Mouse (Mus musculus): ENCODE results near the gene Actr1b. TPM values are rescaled to one million over a fixed set of nuclear protein-coding genes. Genes with fewer than 3 reads are reported as not detected.

The Actr1b gene
- total RNA-seq (2021), result 100 to 1,000 TPM; 106 TPM
- long read RNA-seq, experiment 1, transcript Actr1b-201 (11 exons, 3,248 nt), result major isoform, 110 of 185 reads
- long read RNA-seq, experiment 1, partial matches to known transcripts, result 63 of 185 reads
- long read RNA-seq, experiment 1, other reads (novel, unspliced or antisense), result 12 of 185 reads
- long read RNA-seq, experiment 2, transcript Actr1b-201 (11 exons, 3,248 nt), result major isoform, 111 of 175 reads
- long read RNA-seq, experiment 2, partial matches to known transcripts, result 59 of 175 reads
- long read RNA-seq, experiment 2, other reads (novel, unspliced or antisense), result 5 of 175 reads

DNA sequence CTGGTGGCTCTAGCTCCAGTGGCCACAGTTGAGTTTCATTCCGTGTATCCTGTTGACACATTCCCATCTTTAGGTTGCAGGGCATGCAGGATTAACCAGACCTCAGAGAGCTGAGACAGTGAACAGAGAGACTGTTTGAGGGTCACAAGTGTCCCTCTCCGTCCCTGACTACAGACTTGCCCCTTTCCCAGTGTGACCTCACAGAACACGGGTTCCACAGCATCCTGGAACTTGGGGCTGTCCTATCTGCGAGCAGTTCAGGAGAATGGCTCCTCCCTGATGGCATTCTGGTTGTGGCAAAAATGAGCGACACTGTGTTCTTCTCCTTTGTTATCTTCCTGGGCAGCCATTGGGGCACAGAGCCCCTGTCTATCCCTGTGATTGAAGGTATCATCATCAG, at the start of gene Actr1b:
Actr1b (minus strand) TSS at position 112 of the 400 bp plus-strand sequence.
- no peak for DNase-seq
- intact Hi-C loops (cut with DNase I), result no loop called here

DNA sequence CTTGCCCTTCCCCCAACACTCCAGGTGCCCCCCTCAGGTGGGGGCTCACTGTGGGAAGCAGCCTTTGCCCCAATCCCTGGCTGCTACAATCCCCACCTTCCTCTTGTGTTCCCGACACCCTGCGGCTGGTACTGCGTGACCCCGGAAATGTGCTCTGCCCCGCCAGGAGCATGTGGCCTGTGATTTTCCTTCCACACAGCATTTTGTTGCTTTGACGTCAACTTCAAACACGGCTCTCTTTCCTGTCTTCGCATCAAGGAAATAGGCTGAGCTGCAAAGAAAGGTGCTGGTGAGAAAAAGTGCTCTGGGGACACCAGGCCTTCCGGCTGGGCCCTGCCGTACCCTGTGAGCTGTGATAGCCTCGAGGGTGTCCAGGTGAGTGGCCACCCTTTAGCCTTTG, 47.3 kb upstream of the Actr1b start, which contains the start of gene Zap70:
Zap70 (plus strand) TSS at position 231 of the 400 bp plus-strand sequence.
- intact Hi-C loops (cut with DNase I), result no loop called here
- DNase-seq, result no peak

DNA sequence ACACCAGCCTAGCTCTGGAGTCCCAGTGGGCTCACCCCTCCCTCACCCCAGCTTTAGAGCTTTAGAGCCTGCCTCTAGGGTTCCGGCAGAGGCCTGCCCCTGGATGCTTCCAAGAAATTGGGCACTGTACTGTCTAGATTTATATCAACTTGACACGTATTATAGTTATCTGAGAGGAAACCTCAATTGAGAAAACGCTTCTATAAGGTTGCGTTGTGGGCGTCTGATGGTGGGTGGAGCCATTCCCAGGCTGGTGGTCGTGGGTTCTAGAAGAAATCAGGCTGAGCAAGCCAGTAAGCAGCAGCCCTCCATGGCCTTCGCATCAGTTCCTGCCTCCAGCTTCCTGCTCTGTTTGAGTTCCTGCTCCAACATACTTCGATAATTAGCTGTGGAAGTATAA, 46.8 kb upstream of the Actr1b start:
- intact Hi-C loops (cut with DNase I), result no loop called here
- DNase-seq, result no peak

GRCm38 (mm10) chr1:36760401-36760800, 46.2 kb upstream of the Actr1b start:
- intact Hi-C loops (cut with DNase I), result no loop called here

DNA sequence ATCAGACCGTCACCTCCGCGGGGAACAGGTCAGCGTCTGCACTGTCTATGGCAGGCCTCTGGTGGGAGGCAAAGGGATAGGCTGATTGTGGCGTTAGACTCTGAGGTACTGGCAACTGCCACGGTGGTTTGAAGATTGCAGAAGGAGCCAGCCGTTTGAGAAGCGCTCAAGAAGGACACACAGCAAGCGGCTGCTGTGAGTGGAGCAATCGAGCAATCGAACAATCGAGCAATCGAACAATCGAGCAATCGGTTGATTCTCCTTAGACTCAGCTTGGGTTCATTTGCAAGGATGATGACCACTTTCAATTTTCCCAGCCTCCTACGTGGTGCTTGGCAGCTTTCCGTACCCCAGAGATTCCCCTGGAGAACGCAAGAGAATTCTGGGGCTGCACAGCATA, 44.9 kb upstream of the Actr1b start:
- DNase-seq, result no peak
- intact Hi-C loops (cut with DNase I), result no loop called here

More at GRCm38 (mm10) chr1:36760401-36760800, 46.2 kb upstream of the Actr1b start:
- no peak for DNase-seq

DNA sequence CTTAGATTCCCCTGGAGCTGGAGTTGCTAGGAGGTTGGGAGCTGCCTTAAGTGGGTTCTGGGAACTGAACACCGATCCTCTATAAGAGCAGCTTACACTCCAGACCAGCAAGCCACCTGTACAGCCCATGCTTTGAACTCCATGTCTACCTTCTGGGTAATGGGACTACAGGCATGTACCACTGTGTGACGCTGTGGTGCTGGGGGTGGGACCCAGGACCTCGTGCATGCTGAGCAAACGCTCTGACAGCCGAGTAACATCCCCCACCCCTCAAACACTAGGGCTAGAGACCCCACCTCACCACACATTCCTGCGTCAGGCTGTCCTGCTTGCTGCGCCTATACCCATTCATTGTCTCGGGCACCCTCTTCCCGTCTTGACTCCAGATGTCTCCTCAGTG, 44.3 kb upstream of the Actr1b start:
- intact Hi-C loops (cut with DNase I), result no loop called here
- no peak for DNase-seq

DNA sequence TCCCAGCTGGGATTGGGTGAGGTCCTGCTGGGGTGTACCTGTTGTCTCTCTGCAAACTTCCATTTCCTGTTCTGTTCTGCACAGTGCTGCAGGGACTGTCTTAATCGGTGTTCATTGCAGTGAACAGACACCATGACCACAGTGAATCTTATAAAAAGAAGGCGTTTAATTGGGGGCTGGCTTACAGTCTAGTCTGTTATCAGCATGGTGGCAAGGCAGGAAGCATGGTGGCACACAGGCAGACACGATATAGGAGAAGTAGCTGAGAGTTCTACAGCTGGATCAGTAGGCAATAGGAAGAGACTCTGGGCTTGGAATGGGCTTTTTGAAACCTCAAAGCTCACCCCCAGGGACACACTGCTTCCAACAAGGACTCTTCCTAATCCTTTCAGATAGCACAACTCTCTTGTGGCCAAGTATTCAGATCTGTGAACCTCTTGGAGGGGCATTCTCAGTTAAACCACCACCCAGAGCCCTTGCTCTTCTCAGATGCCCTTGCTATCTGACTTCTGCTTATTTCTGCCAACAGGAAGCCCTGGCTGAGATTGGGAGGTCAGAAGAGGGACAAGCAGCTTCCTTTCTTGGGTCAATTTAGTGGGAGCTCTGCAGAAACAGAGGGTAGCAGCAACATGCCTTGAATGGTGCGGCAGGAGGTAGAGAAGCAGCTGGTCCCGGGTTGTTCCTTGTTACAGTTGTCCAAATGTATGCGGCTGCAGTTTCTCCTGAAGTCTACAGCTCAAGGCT, 39.9 kb upstream of the Actr1b start:
- intact Hi-C loops (cut with DNase I), result no loop called here
- no peak for DNase-seq

DNA sequence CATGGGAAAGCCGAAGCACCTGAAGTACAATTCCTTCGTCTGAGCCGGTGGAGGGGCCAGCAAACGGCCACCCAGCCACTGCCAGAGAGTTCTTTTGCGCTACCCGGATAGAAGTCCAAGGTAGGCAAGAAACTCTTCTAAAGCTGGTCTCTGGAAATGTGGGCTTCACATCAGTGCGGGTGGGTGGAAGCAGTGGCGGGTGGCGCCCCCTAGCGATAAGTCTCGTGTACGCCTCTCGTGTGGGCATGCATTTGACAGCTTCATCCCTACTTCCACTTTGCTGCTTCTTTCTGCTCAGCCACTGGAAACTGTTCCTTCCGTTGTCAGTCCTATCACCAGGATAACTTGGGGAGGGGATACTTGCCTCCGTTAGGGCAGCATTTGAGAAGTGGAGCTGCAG, 32.2 kb upstream of the Actr1b start:
- peak in 1 of 2 experiments; percentile 35 for DNase-seq
- intact Hi-C loops (cut with DNase I), result no loop called here

GRCm38 (mm10) chr1:36745661-36746060, 31.4 kb upstream of the Actr1b start:
- intact Hi-C loops (cut with DNase I), result no loop called here
- no peak for DNase-seq

DNA sequence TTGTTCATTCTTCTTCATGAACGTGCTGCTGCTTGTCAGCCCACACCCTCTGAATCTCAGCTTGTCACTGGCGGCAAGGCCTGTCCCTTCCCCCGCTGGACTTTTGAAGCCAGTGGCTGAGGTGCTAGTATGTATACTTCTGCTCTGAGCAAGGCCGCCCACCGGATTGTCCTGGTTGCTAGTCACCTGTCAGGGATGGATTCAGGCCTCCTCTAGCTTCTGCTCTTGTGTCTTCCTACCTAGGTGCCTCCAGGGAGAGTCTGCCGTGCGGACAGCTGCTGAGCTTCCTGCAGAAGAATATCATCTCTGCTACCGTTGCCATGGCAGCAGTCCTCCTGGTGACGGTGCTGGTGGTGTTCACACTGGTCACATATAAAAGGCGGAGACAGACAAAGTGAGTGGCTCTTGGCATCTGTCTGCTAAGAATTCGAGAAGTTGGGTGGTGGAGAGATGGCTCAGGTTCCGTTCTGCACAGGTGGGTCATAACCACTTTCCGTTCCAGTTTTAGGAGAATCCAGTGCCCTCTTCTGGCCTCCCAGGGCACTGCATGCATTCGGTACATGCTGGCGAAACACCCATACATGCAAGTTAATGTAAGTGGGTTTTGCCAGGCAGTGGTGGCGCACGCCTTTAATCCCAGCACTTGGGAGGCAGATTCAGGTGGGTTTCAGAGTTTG, 30.2 kb upstream of the Actr1b start:
- intact Hi-C loops (cut with DNase I), result no loop called here
- peak; percentile 62 to 75 for DNase-seq

GRCm38 (mm10) chr1:36743046-36743445, 28.8 kb upstream of the Actr1b start:
- DNase-seq, result no peak
- intact Hi-C loops (cut with DNase I), result no loop called here

DNA sequence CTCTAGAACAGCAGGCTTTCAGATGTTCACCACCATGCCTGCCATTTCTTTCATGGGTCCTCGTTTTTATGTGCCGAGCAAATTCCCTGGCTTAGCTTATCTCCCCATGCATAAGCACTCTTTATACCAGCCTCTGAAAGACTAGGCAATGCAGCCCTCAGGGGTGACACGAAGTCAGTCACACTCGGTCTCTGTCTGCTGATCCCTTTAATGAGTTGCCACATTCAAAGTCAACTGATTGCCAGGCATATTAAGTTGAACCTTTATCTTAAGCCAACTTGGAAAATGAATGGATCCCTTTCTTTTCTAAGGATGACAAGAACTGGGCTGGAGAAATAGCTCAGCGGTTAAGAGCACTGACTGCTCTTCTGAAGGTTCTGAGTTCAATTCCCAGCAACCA, 25.0 kb upstream of the Actr1b start:
- intact Hi-C loops (cut with DNase I), result no loop called here
- DNase-seq, result no peak

GRCm38 (mm10) chr1:36737300-36737699, 23.1 kb upstream of the Actr1b start:
- intact Hi-C loops (cut with DNase I), result loop anchor here (2.0 kb wide), 1 partner anchor 514 kb away; no protein-coding TSS in a partner anchor
- DNase-seq, result peak; percentile 77 to 89

DNA sequence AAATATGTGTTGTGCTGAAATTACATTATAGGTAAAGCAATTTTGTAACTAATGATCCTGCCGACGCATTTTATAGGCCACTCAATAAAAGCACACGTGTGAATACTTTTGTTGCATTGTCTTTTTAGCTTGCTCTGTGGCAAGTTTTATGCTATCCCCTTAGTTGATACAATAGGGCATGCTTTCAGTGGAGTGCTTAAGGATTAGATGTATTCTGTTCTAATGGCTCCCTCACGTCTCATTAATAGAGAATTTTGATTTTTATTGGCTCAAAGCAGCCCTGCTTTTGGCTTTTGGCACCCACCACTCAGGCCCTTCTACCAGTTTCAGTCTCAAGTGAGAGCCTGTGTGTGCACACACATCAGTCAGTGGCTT, 9.8 kb upstream of the Actr1b start:
- intact Hi-C loops (cut with DNase I), result no loop called here
- no peak for DNase-seq

DNA sequence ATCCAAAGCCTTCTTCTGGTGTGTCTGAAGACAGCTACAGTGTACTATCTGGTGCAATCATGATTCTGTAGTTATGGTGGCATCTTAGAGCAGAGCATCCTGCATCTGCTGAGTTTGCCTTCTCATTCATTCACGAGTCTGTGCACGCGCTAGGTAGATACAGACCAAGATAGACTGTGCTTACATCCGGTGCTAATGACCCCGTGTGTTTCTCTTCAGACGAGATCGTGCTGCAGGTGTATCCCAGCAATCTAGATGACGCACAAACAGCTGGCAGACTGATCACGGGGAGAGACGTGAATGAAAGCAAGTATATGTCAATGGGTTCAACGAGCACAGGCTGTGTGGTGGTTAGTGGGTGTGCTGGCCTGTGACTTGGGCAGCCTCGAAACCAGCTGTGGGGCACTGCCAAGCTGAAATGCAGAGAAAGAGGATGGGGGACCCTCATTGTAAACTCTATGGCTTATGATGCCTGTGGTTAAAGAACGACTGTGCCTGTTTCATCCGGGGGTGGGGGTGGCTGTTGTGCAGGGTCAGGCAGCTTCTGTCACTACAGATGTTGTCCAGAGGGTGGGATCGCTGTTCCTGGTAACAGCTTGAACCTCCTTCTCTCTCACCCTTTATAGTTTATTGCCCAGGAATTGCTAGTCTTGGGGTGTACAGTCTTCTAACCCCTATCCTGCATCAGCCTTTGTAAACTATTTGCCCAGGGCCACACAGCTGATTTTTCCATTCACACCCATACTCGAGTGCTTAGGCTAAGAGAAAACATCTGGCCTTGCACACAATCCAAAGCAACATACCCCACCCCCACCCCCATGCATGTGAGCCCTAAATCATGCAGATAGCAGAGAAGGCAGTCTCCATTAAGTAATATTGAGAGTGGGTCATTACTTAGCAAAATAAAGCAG, 9.2 kb upstream of the Actr1b start:
- intact Hi-C loops (cut with DNase I), result no loop called here
- DNase-seq, result no peak

DNA sequence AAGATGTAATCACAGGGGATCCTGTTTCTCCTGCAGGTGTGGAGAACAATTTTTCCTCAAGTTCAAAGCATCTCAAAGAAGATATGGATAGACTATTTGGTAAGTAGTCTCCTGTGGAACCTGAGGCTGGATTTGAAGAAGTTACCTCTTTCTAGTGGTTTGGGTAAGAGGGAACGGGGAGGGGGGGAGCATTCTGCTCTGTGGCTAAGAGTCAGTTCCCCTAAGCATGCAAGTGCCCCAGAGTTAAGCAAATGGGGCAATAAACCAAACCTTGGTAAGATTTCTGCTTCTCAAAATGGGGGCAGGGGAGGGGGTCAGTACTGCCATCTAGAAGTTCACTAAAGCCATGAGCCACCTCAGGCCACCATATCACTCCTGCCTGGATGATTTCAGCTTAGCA, 4.6 kb upstream of the Actr1b start:
- intact Hi-C loops (cut with DNase I), result no loop called here
- no peak for DNase-seq

DNA sequence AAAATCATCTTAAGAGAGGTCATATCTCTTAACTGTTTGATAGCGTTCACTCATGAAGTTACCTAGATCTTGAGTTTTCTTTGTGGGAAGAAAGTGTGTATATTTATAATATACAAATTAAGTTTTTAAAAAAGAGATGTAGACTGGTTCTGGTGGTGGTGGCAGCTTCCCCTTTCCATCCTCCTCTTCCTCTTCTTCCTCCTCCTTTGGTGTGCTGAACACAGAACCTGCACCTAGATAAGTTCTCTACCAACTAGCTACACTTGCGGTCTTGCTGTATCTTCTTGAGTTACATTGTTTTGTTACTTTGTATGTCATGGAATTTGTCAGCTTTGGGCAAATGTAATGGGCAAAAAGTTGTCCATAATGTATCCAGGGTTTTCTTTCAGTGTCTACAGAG, 3.1 kb downstream of the Actr1b start:
- intact Hi-C loops (cut with DNase I), result no loop called here
- DNase-seq, result no peak

DNA sequence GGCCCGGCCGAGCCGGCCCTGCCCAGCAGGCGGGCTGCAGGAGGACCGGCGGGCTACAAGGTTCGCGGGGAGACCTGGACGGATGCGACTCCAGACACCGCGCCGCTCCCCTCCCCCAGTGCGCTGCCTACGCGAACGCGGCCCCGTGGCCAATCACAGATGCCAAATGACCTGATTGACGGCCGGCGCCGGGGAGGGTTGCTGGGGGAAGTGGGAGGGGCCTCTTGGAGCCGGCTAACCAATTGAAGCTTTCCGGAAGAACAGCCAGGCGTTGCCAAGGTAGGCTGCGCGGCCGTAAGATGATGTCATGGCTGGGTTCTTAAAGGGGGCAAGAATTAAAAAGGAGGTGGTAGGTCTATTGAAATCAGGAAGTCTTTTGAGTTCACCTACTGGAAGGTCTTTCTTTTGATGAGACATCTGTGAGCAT, 4.4 kb downstream of the Actr1b start, which contains the start of gene 4933424G06Rik:
4933424G06Rik (plus strand) TSS at position 296 of the 427 bp plus-strand sequence.
- intact Hi-C loops (cut with DNase I), result no loop called here

DNA sequence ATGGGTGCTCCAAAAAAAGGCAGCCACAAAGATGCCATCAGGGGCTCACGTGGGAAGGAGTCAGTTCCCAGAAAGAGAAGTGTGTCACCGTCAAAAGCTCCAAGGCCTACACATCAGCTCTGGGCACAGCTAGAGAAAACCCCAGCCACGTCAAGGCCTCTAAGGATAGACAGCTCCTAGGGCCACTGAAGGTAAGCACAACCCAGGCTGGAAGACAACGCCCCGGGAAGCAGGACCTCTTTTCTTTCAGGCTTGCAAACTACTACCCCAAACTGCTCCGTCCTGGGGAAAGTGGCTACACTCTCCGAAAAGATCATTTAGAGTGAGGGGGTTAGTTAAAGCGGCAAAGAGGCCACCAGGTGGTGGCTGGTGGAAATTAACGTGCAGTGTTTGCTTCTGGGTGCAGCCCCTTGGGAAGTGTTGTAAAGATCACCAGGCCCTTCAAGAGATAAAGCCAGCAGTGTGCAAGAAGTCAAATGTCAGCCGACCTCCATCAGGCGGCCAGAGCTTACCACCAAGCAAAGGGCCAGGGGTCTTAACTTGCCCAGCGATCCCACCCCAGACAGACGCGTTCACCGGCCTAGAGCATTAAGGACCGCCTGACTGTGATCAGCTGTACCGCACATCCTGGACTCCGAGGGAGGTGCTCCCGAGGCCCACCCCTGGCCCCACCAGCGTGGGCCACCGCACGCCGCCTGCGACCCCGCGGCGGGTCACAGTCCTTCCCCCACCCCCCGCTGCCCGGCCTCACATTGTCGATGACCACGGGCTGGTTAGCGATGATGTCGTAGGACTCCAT, 5.0 kb downstream of the Actr1b start:
- DNase-seq, result peak; percentile 25 to 44
- intact Hi-C loops (cut with DNase I), result no loop called here

More for the DNA sequence above, 4.4 kb downstream of the Actr1b start, which contains the start of gene 4933424G06Rik:
- peak; percentile 98 for DNase-seq

Measured in heart, postnatal 14 days (tissue).